Mouse (Mus musculus) olfactory bulb, adult 2 months (tissue): Measurements from ENCODE around the gene Fbxo2. TPM values are rescaled to one million over a fixed set of nuclear protein-coding genes. Genes with fewer than 3 reads are reported as not detected.
"Not testable (repeated sequence)": the region's sequence is repeated elsewhere in the genome, so short reads cannot be mapped to it uniquely, and the experiment has no call there.

Experiments
- H3K27ac ChIP-seq: fragments of 200-500 bp; 2 replicates; pipeline ENCODE4 v1.5.1; 2012; ENCODE audit warnings: low read depth, low read length; ENCODE audit not compliant: insufficient read depth
- H3K4me1 ChIP-seq: fragments of 200-500 bp; 2 replicates; pipeline ENCODE4 v1.6.1; 2012; ENCODE audit warnings: low read length; ENCODE audit not compliant: control insufficient read depth, insufficient read depth
- H3K4me3 ChIP-seq: fragments of 200-500 bp; 2 replicates; pipeline ENCODE4 v1.5.1; 2012; ENCODE audit warnings: mild to moderate bottlenecking, low read depth, low read length, moderate library complexity; ENCODE audit not compliant: insufficient read depth
- CTCF ChIP-seq: fragments of 200-500 bp; IDR thresholded peaks from 2 replicates; pipeline ENCODE4 v1.5.1; 2012; ENCODE audit warnings: low read depth, mild to moderate bottlenecking, low read length, moderate library complexity; ENCODE audit not compliant: insufficient read depth
- POLR2A ChIP-seq: fragments of 200-500 bp; IDR thresholded peaks from 2 replicates; pipeline ENCODE4 v1.6.1; 2012; ENCODE audit warnings: mild to moderate bottlenecking, low read depth, low read length, moderate library complexity; ENCODE audit not compliant: insufficient read depth
- WGBS: fragments of 180-500 bp; shearing (Covaris S2); methylation state at CpG from one replicate; pipeline ENCODE4 v1.1.7; 2018; 5-methylcytosine and 5-hydroxymethylcytosine counted together
- polyA plus RNA-seq: library from polyadenylated mRNA; stranded (reverse); fragments of >200 nt; gene quantifications from 2 replicates; pipeline ENCODE4 v1.2.4, GENCODE M21; 2012; ENCODE audit warnings: low replicate concordance; ENCODE audit not compliant: missing spikeins, insufficient read depth, insufficient read length

The Fbxo2 gene
- polyA plus RNA-seq, 1 experiment = not detected

DNA sequence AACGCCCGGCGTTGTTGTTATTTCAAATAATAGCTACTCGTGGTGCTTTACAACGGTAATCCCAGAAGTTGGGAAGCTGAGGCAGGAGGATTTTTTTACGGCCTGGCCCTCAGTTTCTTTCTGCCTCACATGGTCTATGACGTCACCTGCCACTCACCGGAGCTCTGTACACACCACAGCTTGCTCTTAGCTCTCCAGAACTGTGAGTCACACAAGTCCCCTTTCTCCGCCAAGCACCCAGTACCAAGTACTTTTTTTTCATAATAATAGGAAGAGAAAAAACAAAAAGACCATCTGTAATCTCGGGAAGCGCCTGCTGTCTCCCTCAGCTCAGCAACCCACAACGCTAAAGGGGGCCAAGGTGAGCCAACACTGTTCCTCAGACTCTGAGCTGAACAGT lies 21.1 kb downstream of the Fbxo2 start:
- TF ChIP-seq POLR2A (no peak), CTCF (no peak)
- no peak overlapping the region for H3K27ac ChIP-seq

DNA sequence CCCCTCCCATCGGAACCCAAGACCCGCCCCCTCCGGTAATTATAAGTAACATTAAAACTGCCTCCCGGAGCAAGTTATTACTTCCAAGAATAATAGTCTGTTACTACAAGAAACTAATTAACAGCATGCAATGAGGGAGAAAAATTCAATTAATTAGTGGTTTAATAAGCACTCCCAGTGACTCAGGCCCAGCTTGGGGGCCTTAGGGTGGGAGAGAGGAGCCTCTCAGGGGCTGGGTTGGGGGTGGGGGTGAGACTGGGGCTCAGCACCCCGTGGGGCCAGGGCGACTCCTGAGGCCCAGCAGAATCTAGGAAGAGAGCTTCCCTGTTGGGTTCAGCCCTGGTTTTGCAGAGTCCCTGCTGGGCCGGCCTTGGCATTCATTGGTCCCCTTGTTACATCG lies 21.9 kb downstream of the Fbxo2 start:
- peaks cover 5% of the 10 kb centered on the region; the same call in 1 of the 2 replicates for H3K4me1 ChIP-seq
- TF ChIP-seq POLR2A (no peak), CTCF (no peak)
- 18% methylated on average over 8 of the region's 8 CpGs for WGBS
- no peak overlapping the region for H3K4me3 ChIP-seq
- no peak overlapping the region for H3K27ac ChIP-seq

More for the DNA sequence above, 21.1 kb downstream of the Fbxo2 start:
- WGBS = 75% methylated on average over 12 of the region's 12 CpGs
- Histone ChIP-seq H3K4me1 (peaks cover 5% of the 10 kb centered on the region; the same call in 1 of the 2 replicates), H3K4me3 (no peak overlapping the region)

DNA sequence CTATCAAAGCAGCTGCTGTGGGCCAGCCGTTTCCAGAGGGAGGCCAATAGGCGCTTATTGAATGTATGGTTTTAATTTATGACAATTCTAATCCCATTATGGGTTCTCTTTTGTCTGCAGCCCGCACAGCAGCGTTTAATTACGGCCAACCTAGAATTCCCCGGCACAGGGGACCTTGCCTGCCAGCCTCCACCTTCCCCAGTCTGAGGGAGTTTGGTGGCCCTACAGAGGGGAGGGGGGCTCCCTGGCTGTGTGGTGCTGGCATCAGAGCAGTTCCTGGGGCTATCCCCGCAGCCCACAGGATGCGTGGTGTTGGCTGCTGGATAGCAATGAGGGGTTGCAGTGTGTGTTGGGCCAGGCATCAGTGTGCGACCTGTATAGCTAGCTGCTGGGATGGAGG lies 24.1 kb downstream of the Fbxo2 start:
- Histone ChIP-seq H3K4me3 (no peak overlapping the region), H3K27ac (no peak overlapping the region), H3K4me1 (peaks cover 5% of the 10 kb centered on the region; the same call in 1 of the 2 replicates)
- TF ChIP-seq CTCF = no peak
- TF ChIP-seq POLR2A = no peak
- WGBS = 34% methylated on average over 9 of the region's 9 CpGs

DNA sequence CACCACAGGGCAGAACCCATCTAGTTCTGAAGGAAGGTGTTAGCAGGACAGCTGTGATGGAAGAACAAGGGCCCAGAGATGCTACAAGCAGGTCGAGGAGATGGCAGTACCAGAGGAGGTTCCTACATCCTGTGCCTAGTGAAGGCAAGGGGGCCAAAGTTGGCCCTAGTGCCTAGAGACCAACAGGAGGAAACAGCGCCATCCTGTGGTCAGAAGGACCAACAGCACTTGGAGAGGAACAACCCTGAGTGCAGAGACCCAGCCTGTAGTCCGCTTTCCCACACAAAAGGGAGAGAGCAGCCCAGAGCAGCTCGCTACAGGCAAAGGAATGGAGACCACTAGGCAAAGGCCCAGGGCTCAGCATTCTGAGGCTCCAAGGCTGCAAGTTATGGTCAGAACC lies 25.4 kb downstream of the Fbxo2 start:
- TF ChIP-seq CTCF (no peak), POLR2A (no peak)
- Histone ChIP-seq H3K4me1 (peaks cover 5% of the 10 kb centered on the region; the same call in 1 of the 2 replicates), H3K4me3 (no peak overlapping the region), H3K27ac (no peak overlapping the region)
- 77% methylated on average over 4 of the region's 4 CpGs for WGBS

DNA sequence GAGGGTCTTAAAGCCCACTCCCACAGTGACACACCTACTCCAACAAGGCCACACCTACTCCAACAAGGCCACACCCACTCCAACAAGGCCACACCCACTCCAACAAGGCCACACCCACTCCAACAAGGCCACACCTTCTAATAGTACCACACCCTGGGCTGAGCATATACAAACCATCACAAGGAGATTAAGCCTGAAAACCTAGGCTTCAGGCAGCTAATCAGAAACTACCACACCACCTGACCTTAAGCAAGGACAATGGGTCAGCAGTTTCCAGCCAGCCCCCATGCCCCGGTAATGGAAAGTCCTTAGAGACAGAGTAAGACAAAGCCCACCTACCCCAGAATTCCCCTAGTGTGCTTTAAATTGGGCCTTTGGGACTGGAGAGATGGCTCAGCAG lies 28.3 kb downstream of the Fbxo2 start:
- not testable (repeated sequence) for H3K4me1 ChIP-seq, H3K27ac ChIP-seq, H3K4me3 ChIP-seq
- 79% methylated on average over 1 of the region's 1 CpGs for WGBS

DNA sequence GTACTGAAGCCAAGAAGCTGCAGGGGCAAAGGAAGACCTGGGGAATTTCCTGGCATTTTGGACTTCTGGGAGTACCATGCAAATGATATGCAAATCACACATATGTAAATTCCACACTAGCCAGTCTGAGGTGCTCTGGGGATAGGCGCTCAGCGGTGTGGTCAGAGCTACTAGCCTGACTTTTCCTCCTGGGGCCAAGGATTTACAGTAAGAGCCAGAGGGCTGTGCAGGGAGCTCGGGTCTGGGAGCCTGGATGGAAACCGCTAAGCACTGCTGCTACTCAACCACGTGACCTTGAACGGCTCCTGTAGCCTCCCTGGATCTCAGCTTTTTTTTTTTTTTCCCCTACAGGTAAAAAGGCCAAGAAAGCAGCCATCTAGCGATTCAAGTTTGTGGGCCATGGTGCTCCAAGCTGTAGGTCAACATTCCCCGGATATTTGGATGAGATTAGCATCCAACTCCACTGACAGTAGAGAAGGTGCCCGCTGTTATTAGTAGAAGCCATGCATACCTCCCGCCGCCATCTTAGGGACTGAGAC lies 32.4 kb downstream of the Fbxo2 start:
- Histone ChIP-seq H3K4me1 (no peaks in the 10 kb centered on the region), H3K27ac (no peak overlapping the region), H3K4me3 (no peak overlapping the region)
- no peak for TF ChIP-seq CTCF
- 71% methylated on average over 11 of the region's 11 CpGs for WGBS

DNA sequence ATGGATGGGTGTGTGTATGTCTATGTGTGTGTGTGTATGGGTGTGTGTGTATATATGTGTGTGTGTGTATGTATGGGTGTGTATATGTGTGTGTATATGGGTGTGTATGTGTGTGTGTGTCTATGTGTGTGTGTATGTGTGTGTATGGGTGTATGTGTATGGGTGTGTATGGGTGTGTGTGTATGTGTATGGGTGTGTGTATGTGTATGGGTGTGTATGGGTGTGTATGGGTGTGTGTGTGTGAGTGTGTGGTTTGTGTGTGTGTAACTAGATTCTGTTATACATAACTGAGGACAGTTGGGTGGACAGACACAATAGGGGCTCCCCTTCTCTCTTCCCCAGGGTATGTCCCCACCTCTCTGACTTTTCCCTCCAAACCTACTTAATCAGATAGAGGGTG lies 34.0 kb downstream of the Fbxo2 start:
- TF ChIP-seq POLR2A (no peak), CTCF (no peak)
- Histone ChIP-seq H3K4me3 (no peak overlapping the region), H3K4me1 (peaks cover 5% of the 10 kb centered on the region; the same call in 1 of the 2 replicates), H3K27ac (no peak overlapping the region)

DNA sequence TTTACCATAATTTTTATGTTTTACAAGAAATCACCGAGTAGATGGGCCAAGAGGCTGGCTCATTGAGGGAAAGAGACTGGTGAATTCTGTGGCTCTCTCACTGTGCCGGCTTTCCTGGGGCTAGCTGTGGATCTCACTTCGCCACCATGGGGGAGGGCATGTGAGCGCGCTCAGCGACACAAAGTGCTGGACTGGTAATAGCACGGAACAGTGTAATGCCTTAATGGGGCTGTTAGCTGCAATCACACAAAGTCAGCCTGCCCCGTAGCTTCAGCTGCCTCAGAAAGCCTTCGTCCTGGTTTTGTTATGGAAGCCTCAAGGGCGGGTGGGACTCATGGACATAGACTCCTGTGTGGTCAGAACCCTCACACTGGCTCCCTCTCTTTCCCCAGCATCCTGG lies 38.3 kb downstream of the Fbxo2 start:
- H3K4me3 ChIP-seq = no peak overlapping the region
- WGBS = 34% methylated on average over 10 of the region's 10 CpGs
- H3K27ac ChIP-seq = no peak overlapping the region
- peaks cover 5% of the 10 kb centered on the region; the same call in 1 of the 2 replicates for H3K4me1 ChIP-seq
- TF ChIP-seq POLR2A = no peak
- no peak for TF ChIP-seq CTCF

DNA sequence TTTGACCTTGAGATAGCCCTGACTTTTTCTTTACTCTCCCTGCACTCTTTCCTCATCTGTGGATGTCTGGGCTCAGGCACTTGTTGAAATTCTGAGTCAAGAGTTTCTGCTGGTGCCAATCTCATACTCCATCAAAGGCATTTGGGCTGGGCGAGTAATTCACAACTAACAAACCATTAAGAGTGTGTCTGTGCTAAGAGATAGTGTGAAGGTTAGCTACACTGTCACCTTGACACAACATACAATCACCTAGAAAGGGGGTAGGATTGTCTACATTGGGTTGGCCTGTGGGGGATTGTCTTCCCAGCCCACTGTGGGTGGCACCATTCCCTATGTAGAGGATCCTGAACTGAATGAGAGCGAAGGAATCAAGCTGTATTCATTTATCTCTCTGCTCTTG lies 43.1 kb downstream of the Fbxo2 start:
- TF ChIP-seq CTCF (no peak), POLR2A (no peak)
- Histone ChIP-seq H3K4me3 (no peak overlapping the region), H3K4me1 (peaks cover 7% of the 10 kb centered on the region; the same call in 1 of the 2 replicates), H3K27ac (no peak overlapping the region)
- WGBS = 92% methylated on average over 2 of the region's 2 CpGs
